Mouse (Mus musculus) heart, embryonic 14.5 days (tissue): ENCODE measurements around the gene Ubtd1. TPM values are rescaled to one million over a fixed set of nuclear protein-coding genes. Genes with fewer than 3 reads are reported as not detected.

ENCODE experiments used
- ATAC-seq: fragments of 200-750 bp; cut with Nextera tagmentation; 2 replicates; pipeline ENCODE4 v1.8.0; 2017; ENCODE audit warnings: low read depth, moderate TSS enrichment; ENCODE audit not compliant: insufficient number of reproducible peaks, insufficient read depth, low FRiP score
- H3K27ac ChIP-seq, 2 experiments: fragments of 200-500 bp in 1 of 2; fragments of 300-500 bp in 1 of 2; sonication (generic) in 1 of 2; replicated peaks in 1 of 2; 2 replicates each; pipeline ENCODE4 v1.5.1; 2012 to 2014; ENCODE audit warnings: low read depth in 2 of 2, low read length in 2 of 2, control low read depth in 1 of 2, mild to moderate bottlenecking in 1 of 2, mixed read lengths in 1 of 2; ENCODE audit not compliant: control insufficient read depth in 1 of 2, insufficient read depth in 1 of 2
- H3K27me3 ChIP-seq: fragments of 300-500 bp; sonication (generic); 2 replicates; pipeline ENCODE4 v1.6.1; 2014; ENCODE audit warnings: mild to moderate bottlenecking, low read length, control low read depth; ENCODE audit not compliant: control insufficient read depth, insufficient read depth
- H3K36me3 ChIP-seq: fragments of 300-500 bp; sonication (generic); 2 replicates; pipeline ENCODE4 v1.6.1; 2014; ENCODE audit warnings: mild to moderate bottlenecking, control low read depth, low read length, mixed read lengths; ENCODE audit not compliant: control insufficient read depth, insufficient read depth
- H3K4me1 ChIP-seq, 2 experiments: fragments of 200-500 bp in 1 of 2; fragments of 300-500 bp in 1 of 2; sonication (generic) in 1 of 2; 2 replicates each; pipeline ENCODE4 v1.6.1; 2012 to 2014; ENCODE audit warnings: low read length in 2 of 2, control low read depth in 1 of 2, mixed read lengths in 1 of 2; ENCODE audit not compliant: control insufficient read depth in 2 of 2, insufficient read depth in 2 of 2
- H3K4me2 ChIP-seq: fragments of 300-500 bp; sonication (generic); 2 replicates; pipeline ENCODE4 v1.6.1; 2014; ENCODE audit warnings: mild to moderate bottlenecking, low read length
- H3K4me3 ChIP-seq, 2 experiments: fragments of 200-500 bp in 1 of 2; fragments of 300-500 bp in 1 of 2; sonication (generic) in 1 of 2; 2 replicates each; pipeline ENCODE4 v1.5.1; 2012 to 2014; ENCODE audit warnings: low read length in 2 of 2, mild to moderate bottlenecking in 2 of 2, control low read depth in 1 of 2, low read depth in 1 of 2, moderate library complexity in 1 of 2; ENCODE audit not compliant: control insufficient read depth in 1 of 2, insufficient read depth in 1 of 2
- H3K9ac ChIP-seq: fragments of 300-500 bp; sonication (generic); 2 replicates; pipeline ENCODE4 v1.6.1; 2014; ENCODE audit warnings: mild to moderate bottlenecking, low read length
- H3K9me3 ChIP-seq: fragments of 300-500 bp; sonication (generic); 2 replicates; pipeline ENCODE4 v1.6.1; 2016; ENCODE audit warnings: low read length, control low read depth; ENCODE audit not compliant: control insufficient read depth
- WGBS: fragments of 180-500 bp; shearing (Covaris S2); extraction: QIAGEN DNeasy Blood & Tissue Kit; methylation state at CpG from one replicate; pipeline ENCODE4 v1.1.7; 2014; 5-methylcytosine and 5-hydroxymethylcytosine counted together
- polyA plus RNA-seq: library from polyadenylated mRNA; unstranded; fragments of >200 nt; fragmentation: Nextera tagmentation; extraction: Ambion mirVana; gene quantifications from 2 replicates; pipeline ENCODE4 v1.2.1, GENCODE M21; 2014

Gene Ubtd1
- polyA plus RNA-seq, 1 experiment from 2014 or later, result 13.2 TPM

- peaks cover 13% of the 10 kb centered on the region for H3K36me3 ChIP-seq
- 89% methylated on average over 12 of the region's 12 CpGs for WGBS
- no peak overlapping the region for H3K9ac ChIP-seq
- no peaks in the 10 kb centered on the region for H3K9me3 ChIP-seq
- no peak for ATAC-seq
- peaks cover 0 to 15% of the 10 kb centered on the region in 2 experiments; a peak in 2 of 4 replicates for H3K4me1 ChIP-seq
- H3K27ac ChIP-seq, result no peak overlapping the region
- H3K4me3 ChIP-seq, result no peak overlapping the region
- H3K4me2 ChIP-seq, result no peak overlapping the region
- peaks cover 2% of the 10 kb centered on the region; the same call in 1 of the 2 replicates for H3K27me3 ChIP-seq
These were observed 56.7 kb downstream of the Ubtd1 start for GRCm38 (mm10) chr19:42038310-42038709.

GRCm38 (mm10) chr19:42043988-42044387 is 62.4 kb downstream of the Ubtd1 start:
- Histone ChIP-seq H3K27ac (no peak overlapping the region), H3K4me2 (no peak overlapping the region), H3K36me3 (no peaks in the 10 kb centered on the region), H3K4me1 (peaks cover 0 to 8% of the 10 kb centered on the region in 2 experiments; a peak in 2 of 4 replicates), H3K4me3 (no peak overlapping the region), H3K9me3 (no peaks in the 10 kb centered on the region), H3K9ac (no peak overlapping the region), H3K27me3 (peaks cover 2% of the 10 kb centered on the region; the same call in 1 of the 2 replicates)
- 98% methylated on average over 6 of the region's 6 CpGs for WGBS
- ATAC-seq, result no peak

- Histone ChIP-seq H3K27ac (no peak within 1 kb of the TSS), H3K36me3 (no peaks in the 10 kb centered on the region), H3K9me3 (no peaks in the 10 kb centered on the region), H3K27me3 (no peaks in the 10 kb centered on the region), H3K9ac (peak within 1 kb of the TSS; percentile 64), H3K4me3 (peak within 1 kb of the TSS; percentile 37 to 45), H3K4me1 (peaks cover 0 to 8% of the 10 kb centered on the region in 2 experiments; a peak in 2 of 4 replicates), H3K4me2 (peak within 1 kb of the TSS; percentile 72)
- ATAC-seq, result peak; percentile 78
- WGBS, result 21% methylated on average over 23 of the region's 23 CpGs
These were observed 63.9 kb downstream of the Ubtd1 start, which contains the start of gene Hoga1 for GRCm38 (mm10) chr19:42045269-42046102. TSS of gene Hoga1 (plus strand) at chr19:42045610.

- Histone ChIP-seq H3K27me3 (no peaks in the 10 kb centered on the region), H3K9ac (no peak overlapping the region), H3K9me3 (no peaks in the 10 kb centered on the region), H3K27ac (no peak overlapping the region), H3K4me1 (peaks cover 2 to 8% of the 10 kb centered on the region in 2 experiments; a peak in 2 of 4 replicates), H3K36me3 (no peaks in the 10 kb centered on the region), H3K4me2 (no peak overlapping the region), H3K4me3 (no peak overlapping the region)
- 73% methylated on average over 1 of the region's 1 CpGs for WGBS
- no peak for ATAC-seq
These were observed 68.7 kb downstream of the Ubtd1 start for GRCm38 (mm10) chr19:42050251-42050650.

GRCm38 (mm10) chr19:42051351-42051750 is 69.8 kb downstream of the Ubtd1 start:
- Histone ChIP-seq H3K9ac (no peak overlapping the region), H3K36me3 (no peaks in the 10 kb centered on the region), H3K27ac (no peak overlapping the region), H3K4me3 (no peak overlapping the region), H3K27me3 (no peaks in the 10 kb centered on the region), H3K4me1 (peaks cover 0 to 2% of the 10 kb centered on the region in 2 experiments; a peak in 1 of 4 replicates), H3K4me2 (no peak overlapping the region), H3K9me3 (no peaks in the 10 kb centered on the region)
- WGBS, result 88% methylated on average over 3 of the region's 3 CpGs
- ATAC-seq, result no peak

- H3K36me3 ChIP-seq, result no peaks in the 10 kb centered on the region
- H3K4me3 ChIP-seq, result no peak within 1 kb of the TSS
- no peak within 1 kb of the TSS for H3K9ac ChIP-seq
- 66% methylated on average over 4 of the region's 4 CpGs for WGBS
- no peaks in the 10 kb centered on the region for H3K9me3 ChIP-seq
- H3K27me3 ChIP-seq, result no peaks in the 10 kb centered on the region
- ATAC-seq, result no peak
- peaks cover 0 to 2% of the 10 kb centered on the region in 2 experiments; a peak in 1 of 4 replicates for H3K4me1 ChIP-seq
- no peak within 1 kb of the TSS for H3K27ac ChIP-seq
- no peak within 1 kb of the TSS for H3K4me2 ChIP-seq
These were observed 70.4 kb downstream of the Ubtd1 start, which contains the start of gene 4933411K16Rik for GRCm38 (mm10) chr19:42051948-42052347. TSS of gene 4933411K16Rik (plus strand) at chr19:42052248.

- no peaks in the 10 kb centered on the region for H3K36me3 ChIP-seq
- H3K9ac ChIP-seq, result no peak overlapping the region
- no peak overlapping the region for H3K4me2 ChIP-seq
- H3K27ac ChIP-seq, result no peak overlapping the region
- H3K27me3 ChIP-seq, result no peaks in the 10 kb centered on the region
- 57% methylated on average over 6 of the region's 6 CpGs for WGBS
- H3K9me3 ChIP-seq, result no peaks in the 10 kb centered on the region
- H3K4me3 ChIP-seq, result no peak overlapping the region
- ATAC-seq, result no peak
- peaks cover 0 to 2% of the 10 kb centered on the region in 2 experiments; a peak in 1 of 4 replicates for H3K4me1 ChIP-seq
These were observed 72.7 kb downstream of the Ubtd1 start for GRCm38 (mm10) chr19:42054255-42054654.
